Mouse (Mus musculus) cerebellum, postnatal 36 days (tissue): Measurements from ENCODE around the gene Ascc2.

ENCODE experiments used
- DNase-seq, 2 experiments: peaks; one replicate each; pipeline ENCODE4 v3.0.0; 2021 to 2022; ENCODE audit warnings: mixed read lengths in 2 of 2

The Ascc2 gene

DNA sequence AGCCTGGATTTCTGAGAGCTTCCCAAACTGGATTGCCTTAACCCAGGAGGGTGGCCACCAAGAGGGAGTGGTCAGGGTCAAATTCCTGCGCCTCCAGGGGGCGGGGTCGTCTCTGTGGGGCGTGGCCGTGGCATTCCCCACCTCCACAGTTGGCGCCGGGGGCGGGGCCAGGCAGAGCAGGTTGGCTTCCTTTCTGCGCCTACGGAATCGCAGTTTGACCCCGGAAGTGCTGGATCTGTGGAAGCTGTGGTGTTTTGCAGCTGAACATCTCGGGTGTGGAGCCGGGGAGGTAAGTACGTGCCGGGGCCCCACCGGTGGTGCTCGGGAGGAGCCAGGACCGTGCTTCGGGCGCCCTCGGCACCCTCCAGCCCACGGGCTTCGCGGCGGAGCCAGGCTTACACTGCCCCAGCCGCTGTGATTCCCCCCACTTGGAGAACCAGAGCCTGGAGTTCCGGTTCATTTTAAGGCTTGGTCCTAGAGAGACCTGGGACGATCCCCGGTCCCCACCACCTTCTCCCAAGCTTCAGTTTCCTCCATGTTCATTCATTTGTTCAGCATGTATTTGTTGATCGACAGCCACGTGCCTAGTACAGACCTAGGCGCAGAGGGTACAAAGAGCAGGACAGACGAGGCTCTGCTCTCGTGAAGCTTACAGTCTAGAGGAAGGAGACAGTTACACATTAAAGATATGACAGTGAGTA, at the start of gene Ascc2:
Ascc2 (plus strand) TSS at position 214 of the 701 bp plus-strand sequence.
- peak; percentile 76 to 83 for DNase-seq

DNA sequence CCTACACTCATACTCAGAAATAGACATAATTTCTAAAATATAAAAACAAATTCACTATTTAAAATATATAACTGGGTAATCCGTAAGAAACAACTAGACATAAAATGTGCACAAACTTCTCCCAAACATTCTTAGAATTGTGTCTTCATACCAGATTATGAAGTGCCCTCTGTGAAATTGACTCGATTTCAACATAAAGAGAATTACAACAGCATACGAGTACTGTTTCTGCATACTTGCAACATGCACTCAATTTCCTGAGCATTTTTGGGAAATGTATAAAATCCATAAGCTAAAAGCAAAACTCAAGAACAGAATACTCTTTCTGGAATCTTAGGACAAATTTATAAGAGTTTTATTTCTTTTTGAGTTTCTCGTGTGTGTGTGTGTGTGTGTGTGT, 45.7 kb upstream of the Ascc2 start:
- no peak for DNase-seq

DNA sequence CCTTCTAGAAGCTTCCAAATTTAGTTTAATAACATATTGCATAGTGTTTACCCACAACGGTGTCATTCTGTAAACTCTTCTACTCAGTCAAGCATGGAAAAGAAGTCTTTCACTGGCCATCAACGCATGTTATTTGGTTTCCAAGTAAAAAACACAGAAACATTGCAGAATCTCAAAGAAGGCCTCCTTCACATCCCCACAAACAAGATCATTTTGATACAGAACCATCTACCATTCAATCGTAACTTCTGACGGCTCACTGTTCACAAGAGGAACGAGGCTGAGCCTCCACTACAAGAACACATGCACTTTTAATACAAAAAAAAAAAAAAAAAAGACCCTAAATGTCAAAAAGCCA, 44.1 kb upstream of the Ascc2 start:
- DNase-seq = no peak

DNA sequence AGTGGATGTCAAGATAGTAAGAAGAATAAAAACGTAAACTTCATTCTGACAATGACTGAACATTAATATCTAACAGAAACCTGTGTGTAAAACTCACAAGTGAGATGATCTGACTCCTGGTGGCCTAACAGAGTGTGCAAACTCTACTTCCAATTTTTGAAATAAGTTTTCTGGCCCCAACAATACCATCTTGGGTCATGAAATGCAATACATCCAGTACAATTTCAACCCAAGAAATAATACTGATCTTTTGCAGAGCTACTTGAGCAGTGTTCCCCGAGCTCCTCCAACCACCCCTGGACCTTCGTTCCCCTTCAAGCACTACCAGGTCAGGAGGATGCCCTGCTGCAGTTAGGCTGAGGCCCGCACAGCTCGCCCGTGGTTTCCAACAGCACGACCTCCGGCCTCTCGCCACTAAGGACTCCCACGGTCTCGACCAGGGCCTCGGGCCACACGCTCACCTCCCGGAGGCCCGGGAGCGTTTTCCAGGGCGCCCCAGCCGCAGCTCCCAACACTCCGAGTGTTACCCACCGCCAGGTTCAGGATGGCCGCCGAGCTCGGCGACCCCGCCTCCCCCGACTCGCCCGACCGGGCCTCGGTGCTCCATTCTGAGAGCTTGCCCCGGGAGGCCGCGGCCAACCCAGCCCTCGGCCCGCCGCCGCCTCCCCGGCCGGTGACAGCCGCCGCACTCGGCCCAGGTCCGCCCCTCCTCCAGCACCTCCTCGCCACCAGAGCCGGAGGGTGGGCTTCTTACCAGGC, 43.5 kb upstream of the Ascc2 start:
- peak in 1 of 2 experiments; percentile 45 for DNase-seq

DNA sequence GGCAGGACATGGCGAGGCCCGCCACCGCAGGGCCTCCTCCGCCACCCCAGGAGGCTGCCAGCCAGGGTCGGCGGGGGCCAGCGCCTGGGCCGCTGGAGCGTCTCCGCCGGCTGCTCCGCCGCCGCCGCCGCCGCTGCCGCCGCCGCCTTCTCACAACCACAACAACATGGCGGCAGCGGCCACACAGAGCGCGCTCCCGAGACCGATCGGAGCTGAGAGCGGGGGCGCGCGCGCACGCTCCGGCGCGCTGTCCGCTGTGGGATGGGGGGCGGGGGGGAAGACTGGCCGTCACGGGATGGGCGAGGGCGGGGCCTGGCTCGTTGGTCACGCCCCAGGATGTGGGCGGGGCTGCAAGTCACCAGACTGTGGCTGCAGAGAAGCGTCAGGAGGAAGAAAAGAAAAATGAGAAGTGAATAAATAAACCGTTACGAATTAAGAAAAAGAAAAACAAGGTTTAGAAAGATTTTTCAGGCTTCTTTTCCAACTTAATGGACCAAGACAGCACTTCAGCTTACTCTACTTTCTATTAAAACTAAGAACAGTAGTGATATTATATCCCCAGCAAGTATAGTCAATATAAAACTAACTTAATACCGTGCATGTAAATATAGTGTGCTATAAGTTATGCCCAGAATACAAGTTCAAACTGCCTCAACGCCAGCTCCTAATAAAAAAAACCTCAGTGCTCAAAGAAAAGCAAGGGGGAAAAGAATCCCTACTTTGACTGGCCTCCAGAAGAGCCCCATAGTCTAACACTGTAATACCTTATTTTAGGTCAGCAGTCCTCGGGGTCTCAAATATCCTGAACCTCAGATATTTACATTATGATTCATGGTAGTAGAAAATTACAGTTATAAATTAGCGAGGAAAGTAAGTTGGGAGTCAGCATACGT, 42.7 kb upstream of the Ascc2 start, which contains the start of gene Mtmr3:
Mtmr3 (minus strand) TSS at position 256 of the 893 bp plus-strand sequence.
- peak; percentile 90 to 95 for DNase-seq

- DNase-seq = no peak
Measured at GRCm38 (mm10) chr11:4598411-4598810, 39.1 kb upstream of the Ascc2 start.

DNA sequence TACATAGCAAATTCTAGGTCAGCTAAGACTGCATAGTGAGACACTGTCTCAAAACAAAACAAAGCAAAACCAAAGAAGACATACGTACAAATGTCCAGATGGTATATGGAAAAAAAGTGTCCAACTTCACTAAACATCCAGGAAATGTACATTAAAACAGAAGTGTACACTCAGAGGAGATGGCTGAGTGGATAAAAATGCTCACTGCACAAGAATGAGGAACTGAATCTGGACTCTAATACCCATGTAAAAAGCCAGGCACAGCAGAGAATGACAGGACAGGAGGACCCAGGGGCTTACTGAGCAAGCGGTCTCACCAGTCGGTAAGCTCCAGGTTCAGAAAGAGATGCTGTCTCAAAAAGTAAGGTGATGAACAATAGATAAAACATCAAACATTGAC, 37.6 kb upstream of the Ascc2 start:
- no peak for DNase-seq

GRCm38 (mm10) chr11:4601890-4602289, 35.7 kb upstream of the Ascc2 start:
- DNase-seq = no peak

- DNase-seq = peak; percentile 24 to 39
Measured at GRCm38 (mm10) chr11:4602691-4603441, 34.7 kb upstream of the Ascc2 start.

- no peak for DNase-seq
Measured at GRCm38 (mm10) chr11:4604441-4604840, 33.1 kb upstream of the Ascc2 start.

DNA sequence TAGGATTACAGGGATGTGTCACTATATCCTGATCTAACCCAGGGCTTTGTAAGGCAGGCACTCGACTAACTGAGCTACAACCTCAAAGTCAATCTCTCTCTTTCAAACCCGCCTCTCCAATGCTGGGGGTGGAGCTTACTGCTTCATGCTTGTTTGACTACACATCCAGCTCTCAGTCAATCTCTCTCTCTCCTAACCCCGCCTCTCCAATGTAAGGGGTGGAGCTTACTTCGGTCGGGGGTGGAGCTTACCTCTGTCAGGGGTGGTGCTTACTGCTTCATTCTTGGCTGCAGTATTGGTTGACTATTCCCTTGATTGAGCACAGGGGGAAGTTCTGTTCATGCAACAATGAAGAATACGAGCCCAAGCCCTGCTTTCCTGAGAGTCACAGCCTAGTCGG, 32.1 kb upstream of the Ascc2 start:
- no peak for DNase-seq

DNA sequence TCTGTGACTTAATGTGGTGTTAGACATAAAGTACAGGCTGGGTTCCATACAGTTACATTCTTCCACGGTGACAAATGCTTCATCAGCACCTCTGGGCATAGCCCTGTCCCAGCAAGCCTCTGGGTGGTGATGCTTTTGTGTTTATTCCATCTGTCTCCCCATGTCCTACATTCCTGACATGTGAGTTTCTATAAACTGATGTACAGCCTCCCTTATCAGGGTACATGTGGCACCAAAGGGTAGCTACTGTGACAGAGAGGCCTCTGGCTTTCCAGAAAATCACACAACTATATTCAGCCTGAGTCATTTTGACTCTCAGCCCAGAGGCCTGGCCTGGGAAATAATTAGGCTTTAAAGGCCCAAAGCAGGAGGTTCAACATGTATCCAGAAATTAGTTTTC, 31.0 kb upstream of the Ascc2 start:
- DNase-seq = no peak

- DNase-seq = no peak
Measured at GRCm38 (mm10) chr11:4611904-4612303, 25.6 kb upstream of the Ascc2 start.

GRCm38 (mm10) chr11:4620017-4620485, 17.5 kb upstream of the Ascc2 start, which contains the start of gene Gm11032:
TSS of gene Gm11032 (plus strand) at chr11:4620067.
- DNase-seq = peak in 1 of 2 experiments; percentile 29

GRCm38 (mm10) chr11:4620501-4621108, 16.9 kb upstream of the Ascc2 start:
- DNase-seq = peak in 1 of 2 experiments; percentile 25

DNA sequence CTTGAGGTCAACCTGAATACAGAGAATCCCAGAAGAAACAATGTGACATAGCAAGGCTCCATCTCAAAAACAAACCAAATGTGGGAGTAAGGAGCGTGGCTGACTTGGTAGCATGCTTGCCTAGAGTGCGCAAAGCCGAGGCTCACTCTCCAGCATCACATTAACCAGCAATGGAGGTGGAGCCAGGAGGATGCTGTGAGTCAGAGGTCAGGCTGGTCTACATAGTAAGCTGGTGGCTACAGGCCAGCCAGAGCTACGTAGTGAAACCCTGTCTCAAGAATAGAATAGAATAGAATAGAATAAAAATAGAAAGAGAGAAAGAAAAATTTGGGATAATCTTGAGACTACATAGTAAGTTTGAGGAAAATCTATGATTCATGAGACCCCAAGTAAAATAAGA, 15.7 kb upstream of the Ascc2 start:
- DNase-seq = no peak

GRCm38 (mm10) chr11:4622442-4622986, 15.0 kb upstream of the Ascc2 start:
- no peak for DNase-seq

DNA sequence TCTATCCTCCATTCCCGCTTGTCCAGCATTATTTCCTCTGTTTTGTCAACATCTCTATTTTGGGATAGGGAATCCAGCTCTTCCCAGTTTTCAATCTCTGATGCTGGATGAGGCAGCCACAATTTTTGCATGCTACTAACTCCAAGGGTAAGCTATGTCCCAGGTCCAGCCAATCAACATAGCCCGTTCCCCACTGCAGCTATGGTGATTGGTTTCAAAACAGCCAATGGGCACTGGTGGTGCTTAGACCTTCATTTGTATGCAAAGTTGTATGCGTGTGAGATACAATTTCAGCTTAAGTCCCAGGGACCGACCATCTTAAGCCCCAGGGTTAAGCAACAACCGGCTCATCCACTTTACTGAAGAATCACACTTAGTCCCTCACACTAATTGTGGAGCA, 14.6 kb upstream of the Ascc2 start:
- no peak for DNase-seq

DNA sequence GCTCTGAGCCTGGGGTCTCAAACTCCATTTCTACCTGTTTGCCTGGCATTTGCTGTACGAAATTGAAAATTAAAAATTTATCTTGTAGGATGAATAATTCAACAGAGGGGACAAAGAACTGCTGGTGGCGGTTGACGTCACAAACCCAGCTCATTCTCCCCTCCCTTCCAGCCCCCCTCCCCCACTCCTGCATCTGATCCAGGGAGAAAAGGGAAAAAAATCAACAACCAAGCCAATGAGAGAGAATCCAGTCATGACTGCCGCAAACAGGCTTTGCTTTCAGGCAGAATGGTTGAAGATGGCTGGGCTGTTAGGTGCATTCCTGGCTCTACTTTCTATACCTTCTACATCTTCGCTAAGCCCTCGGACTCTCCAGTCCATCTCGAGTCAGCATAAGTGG, 11.6 kb upstream of the Ascc2 start:
- no peak for DNase-seq

GRCm38 (mm10) chr11:4627636-4628035, 9.9 kb upstream of the Ascc2 start:
- DNase-seq = no peak

- DNase-seq = no peak
Measured at GRCm38 (mm10) chr11:4629861-4630280, 7.7 kb upstream of the Ascc2 start.
